Mouse (Mus musculus): ENCODE measurements around the gene Aknad1. TPM values are rescaled to one million over a fixed set of nuclear protein-coding genes. Genes with fewer than 3 reads are reported as not detected.

The Aknad1 gene
- polyA plus RNA-seq, 1 experiment: not detected

- Histone ChIP-seq H3K4me1 (ENCODE audit: control insufficient read depth, insufficient read depth, low read length) (no peaks in the 10 kb centered on the region), H3K4me3 (ENCODE audit: insufficient read depth, low read depth, low read length) (no peak overlapping the region), H3K27ac (ENCODE audit: insufficient read depth, low read depth, low read length) (no peak overlapping the region)
- TF ChIP-seq POLR2A (IDR thresholded peaks at IDR 0.05; ENCODE audit: insufficient read depth, low read depth, low read length): no peak
- no peak for TF ChIP-seq CTCF (IDR thresholded peaks at IDR 0.05; ENCODE audit: insufficient read depth, low read depth, low read length)
- WGBS: 90% methylated on average over 3 of the region's 3 CpGs
Observed at GRCm38 (mm10) chr3:108727776-108728175, 11.7 kb upstream of the Aknad1 start.

DNA sequence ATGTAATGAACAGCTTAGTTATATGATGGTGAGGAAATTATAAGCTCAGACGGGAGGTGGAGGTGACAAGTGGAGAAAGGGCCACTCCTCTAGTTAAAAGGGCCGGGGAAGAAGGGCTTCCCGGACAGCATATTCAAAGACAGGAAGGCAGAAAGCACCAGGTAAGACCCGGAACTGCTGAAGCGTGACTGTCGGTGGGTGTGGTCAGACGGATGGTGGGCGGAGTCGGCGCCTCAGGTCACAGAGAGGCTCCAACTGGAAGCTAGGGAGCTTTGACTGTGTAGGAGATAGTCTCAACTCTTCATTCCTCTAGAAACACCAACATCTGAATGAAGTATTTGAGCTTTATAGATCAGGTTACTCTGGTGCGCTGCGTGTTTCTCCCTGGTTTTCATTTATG, 9.1 kb upstream of the Aknad1 start:
- no peak overlapping the region for H3K27ac ChIP-seq (ENCODE audit: insufficient read depth, low read depth, low read length)
- TF ChIP-seq CTCF (IDR thresholded peaks at IDR 0.05; ENCODE audit: insufficient read depth, low read depth, low read length) (no peak), POLR2A (IDR thresholded peaks at IDR 0.05; ENCODE audit: insufficient read depth, low read depth, low read length) (no peak)
- no peaks in the 10 kb centered on the region for H3K4me1 ChIP-seq (ENCODE audit: control insufficient read depth, insufficient read depth, low read length)
- WGBS: 58% methylated on average over 12 of the region's 12 CpGs
- no peak overlapping the region for H3K4me3 ChIP-seq (ENCODE audit: insufficient read depth, low read depth, low read length)

DNA sequence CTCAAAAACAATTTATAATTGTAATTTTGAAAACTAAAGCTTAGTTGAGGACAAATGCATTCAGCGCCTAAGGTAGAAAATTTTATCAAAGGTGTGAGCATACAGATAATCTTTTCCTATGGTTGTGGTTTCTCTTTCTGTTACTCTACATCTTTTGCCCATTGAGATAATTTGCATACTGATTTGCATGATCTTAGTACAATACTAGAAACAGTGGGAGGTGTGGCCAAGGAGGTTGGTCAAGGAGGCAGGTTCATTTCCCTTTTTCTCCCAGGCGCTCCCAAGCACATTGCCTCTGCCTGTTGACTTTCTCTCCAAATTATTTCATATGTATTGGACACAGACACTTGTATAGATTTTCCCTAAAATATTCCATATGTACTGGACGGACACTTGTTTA, 1.7 kb upstream of the Aknad1 start:
- no peak for TF ChIP-seq CTCF (IDR thresholded peaks at IDR 0.05; ENCODE audit: insufficient read depth, low read depth, low read length)
- TF ChIP-seq POLR2A (IDR thresholded peaks at IDR 0.05; ENCODE audit: insufficient read depth, low read depth, low read length): no peak
- 91% methylated on average over 3 of the region's 3 CpGs for WGBS
- no peak overlapping the region for H3K4me3 ChIP-seq (ENCODE audit: insufficient read depth, low read depth, low read length)

DNA sequence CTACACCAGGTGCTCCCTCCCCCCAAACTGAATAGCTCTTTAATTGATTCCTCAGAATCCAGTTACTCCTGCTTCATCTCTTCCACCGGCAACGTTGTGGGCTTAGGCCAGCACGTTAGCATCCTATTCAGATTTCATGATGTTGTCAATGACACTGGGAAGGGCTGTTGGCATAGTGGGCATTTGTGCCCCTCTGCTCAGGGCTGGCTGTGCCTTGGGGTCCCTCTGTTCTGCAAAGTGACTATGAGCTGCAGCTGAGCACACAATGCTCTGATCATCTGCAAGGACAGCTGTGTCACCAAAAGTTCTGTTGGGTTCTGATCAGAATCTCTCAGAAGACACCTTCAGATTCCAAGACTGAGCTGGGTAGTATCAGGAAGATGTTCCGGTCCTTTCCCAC, 4.6 kb downstream of the Aknad1 start:
- 83% methylated on average over 4 of the region's 4 CpGs for WGBS
- Histone ChIP-seq H3K27ac (ENCODE audit: insufficient read depth, low read depth, low read length) (no peak overlapping the region), H3K4me3 (ENCODE audit: insufficient read depth, low read depth, low read length) (no peak overlapping the region), H3K4me1 (ENCODE audit: control insufficient read depth, insufficient read depth, low read length) (no peaks in the 10 kb centered on the region)
- TF ChIP-seq CTCF (IDR thresholded peaks at IDR 0.05; ENCODE audit: insufficient read depth, low read depth, low read length) (no peak), POLR2A (IDR thresholded peaks at IDR 0.05; ENCODE audit: insufficient read depth, low read depth, low read length) (no peak)

More for the DNA sequence above, 1.7 kb upstream of the Aknad1 start:
- Histone ChIP-seq H3K4me1 (ENCODE audit: control insufficient read depth, insufficient read depth, low read length) (no peaks in the 10 kb centered on the region), H3K27ac (ENCODE audit: insufficient read depth, low read depth, low read length) (no peak overlapping the region)

- WGBS: 79% methylated on average over 6 of the region's 6 CpGs
Observed at GRCm38 (mm10) chr3:108751061-108751460, 11.6 kb downstream of the Aknad1 start.

DNA sequence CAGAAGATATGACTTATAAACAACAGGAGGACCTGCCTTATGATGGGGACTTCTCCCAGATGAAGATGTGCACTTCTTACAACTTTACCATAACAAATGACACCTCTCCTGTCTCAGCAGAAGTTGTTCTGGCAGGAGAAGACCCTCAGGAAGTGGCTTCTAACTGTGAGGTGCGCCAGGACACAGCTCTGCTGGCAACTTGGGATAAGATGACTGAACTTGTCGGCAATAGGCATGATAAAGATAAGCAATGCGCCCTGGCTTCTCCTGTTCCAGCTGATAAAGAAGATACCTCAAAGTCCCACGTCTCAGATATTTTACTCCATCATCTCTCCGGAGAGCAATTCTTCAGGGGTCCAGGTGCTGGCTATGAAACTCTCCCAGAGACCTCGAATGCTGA, 12.2 kb downstream of the Aknad1 start:
- Histone ChIP-seq H3K4me1 (ENCODE audit: control insufficient read depth, insufficient read depth, low read length) (no peaks in the 10 kb centered on the region), H3K27ac (ENCODE audit: insufficient read depth, low read depth, low read length) (no peak overlapping the region), H3K4me3 (ENCODE audit: insufficient read depth, low read depth, low read length) (no peak overlapping the region)
- TF ChIP-seq POLR2A (IDR thresholded peaks at IDR 0.05; ENCODE audit: insufficient read depth, low read depth, low read length) (no peak), CTCF (IDR thresholded peaks at IDR 0.05; ENCODE audit: insufficient read depth, low read depth, low read length) (no peak)
- WGBS: 93% methylated on average over 6 of the region's 6 CpGs

More at GRCm38 (mm10) chr3:108751061-108751460, 11.6 kb downstream of the Aknad1 start:
- Histone ChIP-seq H3K4me1 (ENCODE audit: control insufficient read depth, insufficient read depth, low read length) (no peaks in the 10 kb centered on the region), H3K27ac (ENCODE audit: insufficient read depth, low read depth, low read length) (no peak overlapping the region), H3K4me3 (ENCODE audit: insufficient read depth, low read depth, low read length) (no peak overlapping the region)
- TF ChIP-seq CTCF (IDR thresholded peaks at IDR 0.05; ENCODE audit: insufficient read depth, low read depth, low read length) (no peak), POLR2A (IDR thresholded peaks at IDR 0.05; ENCODE audit: insufficient read depth, low read depth, low read length) (no peak)

DNA sequence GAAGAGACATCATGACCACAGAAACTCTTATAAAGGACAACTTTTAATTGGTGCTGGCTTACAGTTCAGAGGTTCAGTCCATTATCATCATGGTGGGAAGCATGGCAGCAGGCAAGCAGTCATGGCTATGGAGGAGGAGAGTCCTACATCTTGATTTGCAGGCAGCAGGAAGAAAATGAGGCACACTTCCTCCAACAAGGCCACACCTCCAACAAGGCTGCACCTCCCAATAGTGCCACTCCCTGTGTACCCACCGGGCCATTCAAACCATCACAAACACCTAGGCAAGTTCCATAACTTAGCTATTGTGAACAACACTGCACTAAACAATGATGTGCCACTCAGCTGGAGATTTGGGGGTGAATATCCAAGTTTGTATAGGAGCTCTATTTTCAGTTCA, 15.1 kb downstream of the Aknad1 start:
- Histone ChIP-seq H3K4me1 (ENCODE audit: control insufficient read depth, insufficient read depth, low read length) (peaks cover 5% of the 10 kb centered on the region; the same call in 1 of the 2 replicates), H3K27ac (ENCODE audit: insufficient read depth, low read depth, low read length) (no peak overlapping the region), H3K4me3 (ENCODE audit: insufficient read depth, low read depth, low read length) (no peak overlapping the region)
- TF ChIP-seq CTCF (IDR thresholded peaks at IDR 0.05; ENCODE audit: insufficient read depth, low read depth, low read length) (no peak), POLR2A (IDR thresholded peaks at IDR 0.05; ENCODE audit: insufficient read depth, low read depth, low read length) (no peak)
- 85% methylated on average over 1 of the region's 1 CpGs for WGBS

- peaks cover 5% of the 10 kb centered on the region; the same call in 1 of the 2 replicates for H3K4me1 ChIP-seq (ENCODE audit: control insufficient read depth, insufficient read depth, low read length)
- 90% methylated on average over 2 of the region's 2 CpGs for WGBS
- no peak overlapping the region for H3K4me3 ChIP-seq (ENCODE audit: insufficient read depth, low read depth, low read length)
- TF ChIP-seq CTCF (IDR thresholded peaks at IDR 0.05; ENCODE audit: insufficient read depth, low read depth, low read length): no peak
- TF ChIP-seq POLR2A (IDR thresholded peaks at IDR 0.05; ENCODE audit: insufficient read depth, low read depth, low read length): no peak
- H3K27ac ChIP-seq (ENCODE audit: insufficient read depth, low read depth, low read length): no peak overlapping the region
Observed at GRCm38 (mm10) chr3:108755542-108755941, 16.1 kb downstream of the Aknad1 start.

GRCm38 (mm10) chr3:108756131-108756530, 16.7 kb downstream of the Aknad1 start:
- Histone ChIP-seq H3K27ac (ENCODE audit: insufficient read depth, low read depth, low read length) (no peak overlapping the region), H3K4me3 (ENCODE audit: insufficient read depth, low read depth, low read length) (no peak overlapping the region), H3K4me1 (ENCODE audit: control insufficient read depth, insufficient read depth, low read length) (peaks cover 5% of the 10 kb centered on the region; the same call in 1 of the 2 replicates)
- 82% methylated on average over 1 of the region's 1 CpGs for WGBS
- TF ChIP-seq CTCF (IDR thresholded peaks at IDR 0.05; ENCODE audit: insufficient read depth, low read depth, low read length) (no peak), POLR2A (IDR thresholded peaks at IDR 0.05; ENCODE audit: insufficient read depth, low read depth, low read length) (no peak)

DNA sequence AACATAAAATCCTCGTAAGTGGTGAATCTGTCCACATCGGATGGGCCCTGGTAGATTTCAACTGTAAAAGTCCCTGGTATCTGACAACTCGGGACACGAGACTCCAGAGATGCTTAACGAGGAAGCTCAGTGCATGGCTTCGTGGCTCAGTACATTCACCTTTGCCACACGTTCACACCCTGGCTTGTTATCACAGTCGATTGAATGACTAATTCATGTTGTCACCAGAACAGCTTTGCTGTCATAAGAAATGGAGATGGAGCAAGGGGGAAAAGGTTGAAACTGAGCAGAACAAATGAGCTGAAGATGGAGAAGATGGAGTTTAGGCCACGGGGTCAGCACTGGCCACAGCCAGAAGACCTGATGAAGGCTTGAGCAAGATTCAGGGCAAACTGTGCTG, 18.1 kb downstream of the Aknad1 start:
- no peak overlapping the region for H3K27ac ChIP-seq (ENCODE audit: insufficient read depth, low read depth, low read length)
- peaks cover 7% of the 10 kb centered on the region; the same call in 1 of the 2 replicates for H3K4me1 ChIP-seq (ENCODE audit: control insufficient read depth, insufficient read depth, low read length)
- 85% methylated on average over 9 of the region's 9 CpGs for WGBS
- no peak overlapping the region for H3K4me3 ChIP-seq (ENCODE audit: insufficient read depth, low read depth, low read length)
- TF ChIP-seq POLR2A (IDR thresholded peaks at IDR 0.05; ENCODE audit: insufficient read depth, low read depth, low read length) (no peak), CTCF (IDR thresholded peaks at IDR 0.05; ENCODE audit: insufficient read depth, low read depth, low read length) (no peak)

All from olfactory bulb, adult 2 months (tissue).